Mouse (Mus musculus) fat pad, adult 2 months (tissue): ENCODE data around the gene Wdfy1.

Source experiments
- DNase-seq: peaks from one replicate; pipeline ENCODE4 v3.0.0-alpha.2; 2011; ENCODE audit warnings: low read depth, low spot score; ENCODE audit errors: extremely low read depth

The Wdfy1 gene

GRCm38 (mm10) chr1:79775927-79776458 lies at the start of gene Wdfy1, which contains the start of gene Mrpl44:
Gene Wdfy1, minus strand, starts transcription at chr1:79776143.
Gene Mrpl44, plus strand, starts transcription at chr1:79776018.
- DNase-seq, result peak; percentile 74

- no peak for DNase-seq
These were observed 48.1 kb upstream of the Wdfy1 start for GRCm38 (mm10) chr1:79823951-79824633.

GRCm38 (mm10) chr1:79822806-79823525 lies 47.0 kb upstream of the Wdfy1 start:
- DNase-seq, result no peak

- no peak for DNase-seq
These were observed 43.4 kb upstream of the Wdfy1 start for GRCm38 (mm10) chr1:79819296-79819879.

- DNase-seq, result no peak
These were observed 39.5 kb upstream of the Wdfy1 start for GRCm38 (mm10) chr1:79815446-79815845.

GRCm38 (mm10) chr1:79809447-79809846 lies 33.5 kb upstream of the Wdfy1 start:
- DNase-seq, result no peak

- DNase-seq, result no peak
These were observed 30.9 kb upstream of the Wdfy1 start for GRCm38 (mm10) chr1:79806865-79807264.

GRCm38 (mm10) chr1:79803614-79804013 lies 27.7 kb upstream of the Wdfy1 start:
- DNase-seq, result no peak

GRCm38 (mm10) chr1:79802858-79803427 lies 27.0 kb upstream of the Wdfy1 start:
- DNase-seq, result no peak

- DNase-seq, result no peak
These were observed 21.1 kb upstream of the Wdfy1 start for GRCm38 (mm10) chr1:79797084-79797483.

GRCm38 (mm10) chr1:79786267-79786927 lies 10.5 kb upstream of the Wdfy1 start:
- DNase-seq, result no peak

GRCm38 (mm10) chr1:79782433-79782832 lies 6.5 kb upstream of the Wdfy1 start:
- no peak for DNase-seq

GRCm38 (mm10) chr1:79778011-79778410 lies 2.1 kb upstream of the Wdfy1 start:
- DNase-seq, result no peak

GRCm38 (mm10) chr1:79774164-79774780 lies 1.7 kb downstream of the Wdfy1 start:
- no peak for DNase-seq

GRCm38 (mm10) chr1:79768231-79768630 lies 7.7 kb downstream of the Wdfy1 start:
- DNase-seq, result no peak

GRCm38 (mm10) chr1:79764483-79764882 lies 11.5 kb downstream of the Wdfy1 start:
- no peak for DNase-seq

- no peak for DNase-seq
These were observed 11.9 kb downstream of the Wdfy1 start for GRCm38 (mm10) chr1:79764031-79764430.

- no peak for DNase-seq
These were observed 13.4 kb downstream of the Wdfy1 start for GRCm38 (mm10) chr1:79762282-79763250.

- DNase-seq, result no peak
These were observed 14.0 kb downstream of the Wdfy1 start for GRCm38 (mm10) chr1:79761917-79762271.
